Mouse (Mus musculus) liver, embryonic 11.5 days (tissue): ENCODE results near the gene Qrsl1. TPM values are rescaled to one million over a fixed set of nuclear protein-coding genes. Genes with fewer than 3 reads are reported as not detected.

ENCODE experiments used
- ATAC-seq: fragments of 200-750 bp; cut with Nextera tagmentation; replicated peaks from 2 replicates; pipeline ENCODE4 v1.8.0; 2017; ENCODE audit warnings: moderate number of reproducible peaks, mild to moderate bottlenecking, moderate TSS enrichment, moderate library complexity; ENCODE audit not compliant: low FRiP score
- DNase-seq: peaks from one replicate; pipeline ENCODE4 v3.0.0-alpha.2; 2017; ENCODE audit warnings: low spot score
- H3K27ac ChIP-seq: fragments of 300-500 bp; sonication (generic); 2 replicates; pipeline ENCODE4 v1.5.1; 2014; ENCODE audit warnings: mild to moderate bottlenecking, low read depth, low read length, control low read depth
- H3K27me3 ChIP-seq: fragments of 300-500 bp; sonication (generic); replicated peaks from 2 replicates; pipeline ENCODE4 v1.6.1; 2014; ENCODE audit warnings: low read length, mixed read lengths; ENCODE audit not compliant: control insufficient read depth, insufficient read depth
- H3K36me3 ChIP-seq: fragments of 300-500 bp; sonication (generic); 2 replicates; pipeline ENCODE4 v1.6.1; 2014; ENCODE audit warnings: mild to moderate bottlenecking, low read length, moderate library complexity, mixed read lengths; ENCODE audit not compliant: control insufficient read depth, insufficient read depth
- H3K4me1 ChIP-seq: fragments of 300-500 bp; sonication (generic); replicated peaks from 2 replicates; pipeline ENCODE4 v1.6.1; 2014; ENCODE audit warnings: low read length, mixed read lengths; ENCODE audit not compliant: control insufficient read depth, insufficient read depth
- H3K4me2 ChIP-seq: fragments of 300-500 bp; sonication (generic); 2 replicates; pipeline ENCODE4 v1.6.1; 2014; ENCODE audit warnings: mild to moderate bottlenecking, control low read depth, moderate library complexity
- H3K4me3 ChIP-seq: fragments of 300-500 bp; sonication (generic); 2 replicates; pipeline ENCODE4 v1.5.1; 2014; ENCODE audit warnings: low read depth, low read length, control low read depth
- H3K9ac ChIP-seq: fragments of 300-500 bp; sonication (generic); 2 replicates; pipeline ENCODE4 v1.6.1; 2014; ENCODE audit warnings: low read depth, low read length, control low read depth
- H3K9me3 ChIP-seq: fragments of 300-500 bp; sonication (generic); 2 replicates; pipeline ENCODE4 v1.6.1; 2016; ENCODE audit warnings: low read length, inconsistent platforms, mixed read lengths; ENCODE audit not compliant: control insufficient read depth
- WGBS: fragments of 180-500 bp; shearing (Covaris S2); extraction: QIAGEN DNeasy Blood & Tissue Kit; methylation state at CpG from one replicate; pipeline ENCODE4 v1.1.7; 2014; 5-methylcytosine and 5-hydroxymethylcytosine counted together
- polyA plus RNA-seq: library from polyadenylated mRNA; unstranded; fragments of >200 nt; fragmentation: Nextera tagmentation; extraction: Ambion mirVana; gene quantifications from 2 replicates; pipeline ENCODE4 v1.2.1, GENCODE M21; 2014

The Qrsl1 gene
- polyA plus RNA-seq, 1 experiment from 2014 or later: 20.9 TPM

DNA sequence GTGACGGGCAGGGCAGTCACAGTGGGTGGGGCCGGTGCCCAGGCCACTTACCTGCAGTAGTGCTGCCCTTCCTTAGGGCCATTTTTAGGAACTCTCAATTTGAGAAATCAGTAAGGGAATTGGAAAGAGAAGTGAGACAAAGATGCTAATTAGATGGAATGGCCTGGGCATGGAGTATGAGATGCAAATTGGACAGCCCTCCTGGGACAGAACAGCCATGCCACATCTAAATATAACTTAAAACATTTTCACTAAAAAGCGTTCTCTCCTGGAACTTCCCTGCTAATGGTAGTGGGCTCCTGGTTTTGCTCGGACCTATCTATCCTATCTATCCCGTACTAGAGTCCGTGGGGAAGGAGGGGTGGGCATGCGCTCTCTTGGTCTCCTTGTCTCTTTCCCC lies 3.3 kb downstream of the Qrsl1 start:
- ATAC-seq (no peak), DNase-seq (no peak)
- Histone ChIP-seq H3K4me3 (no peak overlapping the region), H3K27ac (no peak overlapping the region), H3K36me3 (peaks cover 3% of the 10 kb centered on the region), H3K4me1 (peaks cover 7% of the 10 kb centered on the region; the same call in 1 of the 2 replicates), H3K4me2 (no peak overlapping the region), H3K9me3 (no peaks in the 10 kb centered on the region), H3K9ac (no peak overlapping the region), H3K27me3 (no peaks in the 10 kb centered on the region)
- 86% methylated on average over 7 of the region's 7 CpGs for WGBS

GRCm38 (mm10) chr10:43896065-43896464 lies 5.5 kb downstream of the Qrsl1 start:
- ATAC-seq (0 out of 2 replicates have a peak, but pooled peaks have one; percentile 39), DNase-seq (no peak)
- H3K27me3 ChIP-seq: no peaks in the 10 kb centered on the region
- peaks cover 5% of the 10 kb centered on the region for H3K36me3 ChIP-seq
- H3K9ac ChIP-seq: no peak overlapping the region
- no peak overlapping the region for H3K27ac ChIP-seq
- H3K4me2 ChIP-seq: no peak overlapping the region
- H3K4me3 ChIP-seq: no peak overlapping the region
- H3K4me1 ChIP-seq: 0 out of 2 replicates have a peak, but pooled peaks cover 2% of the 10 kb centered on the region
- 90% methylated on average over 8 of the region's 8 CpGs for WGBS
- H3K9me3 ChIP-seq: no peaks in the 10 kb centered on the region

- no peak overlapping the region for H3K4me3 ChIP-seq
- DNase-seq (no peak), ATAC-seq (no peak)
- H3K27ac ChIP-seq: no peak overlapping the region
- H3K4me1 ChIP-seq: no peaks in the 10 kb centered on the region
- WGBS: 95% methylated on average over 4 of the region's 4 CpGs
- no peaks in the 10 kb centered on the region for H3K9me3 ChIP-seq
- peaks cover 6% of the 10 kb centered on the region for H3K36me3 ChIP-seq
- H3K9ac ChIP-seq: no peak overlapping the region
- no peaks in the 10 kb centered on the region for H3K27me3 ChIP-seq
- H3K4me2 ChIP-seq: no peak overlapping the region
These were observed 8.6 kb downstream of the Qrsl1 start for GRCm38 (mm10) chr10:43892971-43893370.

DNA sequence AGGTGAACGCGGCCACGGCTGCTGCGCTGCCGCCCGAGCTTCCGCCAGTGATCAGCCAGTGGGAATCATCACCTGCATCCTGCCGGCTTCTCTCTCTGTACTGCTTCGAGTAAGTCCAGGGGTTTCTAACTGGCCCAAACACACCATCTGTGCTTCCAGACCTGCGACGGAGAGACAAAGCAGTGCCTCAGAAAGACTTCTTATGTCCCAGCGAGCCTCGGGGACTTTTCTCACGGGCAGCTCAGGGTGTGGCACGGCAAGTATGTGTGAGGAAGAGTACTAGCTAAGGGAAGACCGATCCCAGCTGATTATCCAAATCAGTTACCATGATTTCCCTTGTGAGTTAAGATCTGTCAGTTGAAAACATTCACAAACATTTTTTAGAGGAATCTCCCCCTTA lies 12.6 kb downstream of the Qrsl1 start:
- no peaks in the 10 kb centered on the region for H3K4me1 ChIP-seq
- no peaks in the 10 kb centered on the region for H3K27me3 ChIP-seq
- peaks cover 5% of the 10 kb centered on the region for H3K36me3 ChIP-seq
- no peak overlapping the region for H3K27ac ChIP-seq
- H3K4me3 ChIP-seq: no peak overlapping the region
- H3K4me2 ChIP-seq: no peak overlapping the region
- DNase-seq: no peak
- WGBS: 91% methylated on average over 16 of the region's 16 CpGs
- ATAC-seq: no peak
- no peaks in the 10 kb centered on the region for H3K9me3 ChIP-seq
- H3K9ac ChIP-seq: no peak overlapping the region

DNA sequence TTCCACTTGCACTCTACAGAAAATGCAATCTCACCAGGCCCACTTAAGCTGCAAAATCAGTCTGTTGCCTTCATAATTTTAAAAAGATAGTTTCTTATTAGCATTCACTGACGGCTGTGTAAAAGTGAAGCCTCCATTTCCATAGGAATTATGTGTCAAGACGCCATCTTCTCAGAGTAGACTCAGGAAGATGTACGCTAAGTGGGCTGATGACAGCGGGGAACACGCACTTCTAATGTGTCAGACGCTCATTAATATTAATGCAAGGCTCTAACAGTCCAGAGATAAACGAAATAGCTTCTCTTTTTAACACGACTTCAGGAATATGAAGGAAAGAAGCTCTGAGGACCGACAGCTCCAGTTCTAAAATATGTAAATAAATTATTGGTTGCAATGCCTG lies 13.9 kb downstream of the Qrsl1 start:
- DNase-seq (no peak), ATAC-seq (no peak)
- Histone ChIP-seq H3K27ac (no peak overlapping the region), H3K4me1 (no peaks in the 10 kb centered on the region), H3K27me3 (no peaks in the 10 kb centered on the region), H3K4me2 (no peak overlapping the region), H3K9me3 (no peaks in the 10 kb centered on the region), H3K36me3 (peaks cover 5% of the 10 kb centered on the region; the same call in 1 of the 2 replicates), H3K9ac (no peak overlapping the region), H3K4me3 (no peak overlapping the region)
- 89% methylated on average over 9 of the region's 9 CpGs for WGBS

DNA sequence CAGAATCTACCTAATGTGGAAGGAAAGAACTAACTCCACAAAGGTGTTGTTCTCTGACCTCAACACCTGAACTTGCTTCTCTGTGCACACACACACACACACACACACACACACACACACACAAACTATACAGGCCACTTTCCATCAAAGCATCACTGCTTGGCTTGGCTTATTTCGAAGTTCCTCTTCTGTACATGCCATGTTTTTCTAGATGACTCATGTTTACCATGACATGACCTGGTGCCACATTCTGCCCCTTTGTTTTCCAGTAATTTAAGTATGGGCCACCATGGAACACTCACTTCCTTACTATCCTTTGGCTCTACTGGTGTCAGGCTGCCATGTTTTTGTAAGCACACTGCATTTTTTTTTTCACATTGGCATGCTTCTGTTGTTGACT lies 30.1 kb downstream of the Qrsl1 start:
- H3K4me2 ChIP-seq: no peak overlapping the region
- no peak overlapping the region for H3K4me3 ChIP-seq
- no peak overlapping the region for H3K9ac ChIP-seq
- no peaks in the 10 kb centered on the region; the same call in 1 of the 2 replicates for H3K36me3 ChIP-seq
- H3K4me1 ChIP-seq: no peaks in the 10 kb centered on the region
- no peaks in the 10 kb centered on the region for H3K9me3 ChIP-seq
- H3K27ac ChIP-seq: no peak overlapping the region
- no peak for DNase-seq
- 91% methylated on average over 1 of the region's 1 CpGs for WGBS
- no peak for ATAC-seq
- H3K27me3 ChIP-seq: no peaks in the 10 kb centered on the region

DNA sequence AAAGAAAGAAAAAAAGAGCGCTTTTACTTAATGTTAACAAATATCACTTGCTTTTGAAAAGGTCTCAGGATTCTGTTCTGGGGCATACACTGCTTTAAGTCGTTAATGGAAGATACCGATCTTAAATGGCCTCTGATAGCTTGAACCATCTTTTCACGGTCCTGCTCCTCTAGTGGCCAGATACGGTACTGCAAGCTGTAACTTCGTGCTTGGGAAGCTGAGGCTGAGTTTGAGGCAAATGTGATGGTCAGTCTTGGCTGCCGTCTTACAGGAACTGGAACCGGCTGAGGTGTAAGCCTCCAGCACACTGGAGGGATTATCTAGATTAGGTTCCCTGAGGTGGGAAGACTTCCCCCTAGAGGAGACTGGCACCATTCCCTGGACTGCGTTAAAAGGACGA lies 30.8 kb downstream of the Qrsl1 start:
- no peaks in the 10 kb centered on the region for H3K9me3 ChIP-seq
- no peak overlapping the region for H3K27ac ChIP-seq
- no peaks in the 10 kb centered on the region for H3K4me1 ChIP-seq
- ATAC-seq (no peak), DNase-seq (no peak)
- H3K36me3 ChIP-seq: no peaks in the 10 kb centered on the region; the same call in 1 of the 2 replicates
- no peak overlapping the region for H3K4me3 ChIP-seq
- H3K9ac ChIP-seq: no peak overlapping the region
- 64% methylated on average over 10 of the region's 10 CpGs for WGBS
- no peak overlapping the region for H3K4me2 ChIP-seq
- no peaks in the 10 kb centered on the region for H3K27me3 ChIP-seq

GRCm38 (mm10) chr10:43856351-43856750 lies 45.2 kb downstream of the Qrsl1 start:
- no peak overlapping the region for H3K27ac ChIP-seq
- H3K4me1 ChIP-seq: no peaks in the 10 kb centered on the region
- DNase-seq (no peak), ATAC-seq (no peak)
- H3K4me3 ChIP-seq: no peak overlapping the region
- no peak overlapping the region for H3K9ac ChIP-seq
- no peak overlapping the region for H3K4me2 ChIP-seq
- peaks cover 4% of the 10 kb centered on the region; the same call in 1 of the 2 replicates for H3K9me3 ChIP-seq
- WGBS: 44% methylated on average over 3 of the region's 3 CpGs
- H3K27me3 ChIP-seq: no peaks in the 10 kb centered on the region
- no peaks in the 10 kb centered on the region for H3K36me3 ChIP-seq

GRCm38 (mm10) chr10:43855916-43856315 lies 45.6 kb downstream of the Qrsl1 start:
- H3K4me1 ChIP-seq: no peaks in the 10 kb centered on the region
- H3K9me3 ChIP-seq: peaks cover 4% of the 10 kb centered on the region; the same call in 1 of the 2 replicates
- H3K4me2 ChIP-seq: no peak overlapping the region
- H3K27ac ChIP-seq: no peak overlapping the region
- H3K4me3 ChIP-seq: no peak overlapping the region
- ATAC-seq (peak; percentile 26; the same call in 1 of the 2 replicates), DNase-seq (no peak)
- 68% methylated on average over 9 of the region's 9 CpGs for WGBS
- H3K36me3 ChIP-seq: no peaks in the 10 kb centered on the region
- no peaks in the 10 kb centered on the region for H3K27me3 ChIP-seq
- no peak overlapping the region for H3K9ac ChIP-seq
